Mouse (Mus musculus) liver (tissue): ENCODE measurements at regions not wholly inside any gene's neighbourhood (a gene's known extent, or its start where the extent isn't known, plus 50 kb on each side); places are given as distances from the start of the nearest gene placed in this dataset.
A peak's percentile ranks its signal among the peaks of the same experiment; 100 is the strongest.

ENCODE experiments used
- DNase-seq: peaks from one replicate; pipeline ENCODE4 v3.0.0-alpha.2; 2020; ENCODE audit warnings: mixed read lengths

DNA sequence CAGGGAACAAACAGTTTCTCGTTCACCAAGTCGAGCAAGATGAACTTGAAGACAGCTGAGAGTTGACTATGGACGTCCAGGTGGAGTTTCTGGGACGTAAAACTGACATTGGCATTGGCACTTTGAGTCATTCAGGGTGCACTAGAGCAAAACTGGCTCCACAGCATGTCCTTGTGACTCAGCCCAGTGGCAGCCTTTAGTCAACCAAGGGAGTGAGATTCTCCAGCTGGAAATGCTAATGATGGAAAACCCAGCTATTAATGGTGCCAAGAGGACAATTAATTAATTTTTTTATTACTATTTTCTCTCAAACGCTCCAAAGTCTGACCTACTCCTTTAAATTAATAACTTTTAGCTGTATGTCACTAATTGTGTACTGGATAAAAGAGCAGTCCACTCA, 195.0 kb upstream of the Prdm1 start:
- no peak for DNase-seq

DNA sequence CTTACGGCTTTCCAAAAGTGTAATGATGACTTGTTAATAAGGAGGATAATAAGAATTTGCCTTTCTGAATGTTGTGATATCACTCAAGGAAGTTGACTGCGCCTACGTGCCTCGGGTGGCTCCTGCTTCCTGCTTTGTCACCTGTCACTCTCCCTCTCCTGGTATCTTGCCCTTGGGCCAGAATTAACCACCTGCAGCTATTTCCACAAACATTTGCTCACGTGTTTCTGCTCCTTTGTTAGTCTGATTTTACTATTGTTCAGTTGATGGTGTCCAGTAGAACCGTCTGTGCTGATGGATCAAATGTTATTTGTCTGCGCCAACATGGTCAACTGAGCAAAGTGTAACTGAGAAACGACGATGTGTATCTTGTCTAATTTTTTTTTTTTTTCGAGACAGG, 193.4 kb upstream of the Prdm1 start:
- DNase-seq, result no peak

DNA sequence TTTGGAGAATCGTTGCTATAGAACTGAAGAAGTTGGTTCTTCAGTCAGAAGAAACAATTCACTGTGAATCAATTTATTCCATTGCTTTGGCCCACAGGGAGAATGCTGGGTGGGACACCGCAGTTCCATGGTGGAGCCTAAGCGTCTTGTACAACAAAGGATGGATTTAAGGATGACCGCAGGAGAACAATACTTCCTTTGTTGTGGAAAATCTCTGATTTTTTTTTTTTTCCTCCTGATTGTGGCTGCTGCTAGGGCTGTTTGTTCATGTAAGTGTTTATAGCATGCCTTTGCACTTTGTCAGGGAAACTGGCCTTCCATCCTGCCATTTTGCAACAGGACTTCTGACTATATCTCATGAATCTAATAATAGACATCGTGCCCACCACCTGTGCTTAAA, 188.3 kb upstream of the Prdm1 start:
- no peak for DNase-seq

DNA sequence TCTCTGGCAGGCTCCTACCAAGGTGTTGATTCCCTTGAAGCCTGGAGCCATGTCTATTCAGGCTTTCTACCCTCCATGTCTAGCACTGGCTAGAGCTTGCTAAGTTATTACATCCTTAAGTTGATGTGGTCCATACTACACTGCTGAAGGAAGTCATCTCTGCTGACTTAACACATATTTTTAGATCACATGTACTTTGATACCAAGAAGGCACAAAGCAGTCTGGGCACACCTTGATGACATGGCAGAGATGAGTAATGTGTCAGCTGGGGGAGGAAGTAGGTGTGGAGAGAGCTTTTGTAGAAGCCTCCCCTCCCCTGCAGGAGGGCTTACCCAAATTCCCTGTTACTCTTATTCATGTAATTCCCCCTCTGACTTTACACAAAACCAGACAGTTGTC, 187.6 kb upstream of the Prdm1 start:
- DNase-seq, result no peak

DNA sequence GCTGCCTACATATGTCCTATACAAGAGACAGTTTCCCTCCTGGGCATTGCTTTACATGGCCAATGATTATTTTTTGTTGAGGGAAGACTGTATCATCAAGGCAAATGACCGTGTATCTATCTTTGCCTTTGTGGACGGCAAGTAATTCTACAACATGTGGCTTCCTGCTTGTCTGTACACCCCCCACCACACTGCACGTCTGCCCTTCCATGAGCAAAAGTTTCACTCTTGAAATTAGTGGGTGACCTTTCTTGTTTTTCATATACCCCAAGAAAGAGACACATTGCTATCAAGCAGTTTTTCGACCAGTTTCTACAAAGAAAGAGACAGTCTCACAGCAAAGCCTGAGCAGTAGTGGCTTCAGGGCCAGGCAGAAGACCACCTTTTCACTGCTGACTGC, 180.5 kb upstream of the Prdm1 start:
- DNase-seq, result no peak

DNA sequence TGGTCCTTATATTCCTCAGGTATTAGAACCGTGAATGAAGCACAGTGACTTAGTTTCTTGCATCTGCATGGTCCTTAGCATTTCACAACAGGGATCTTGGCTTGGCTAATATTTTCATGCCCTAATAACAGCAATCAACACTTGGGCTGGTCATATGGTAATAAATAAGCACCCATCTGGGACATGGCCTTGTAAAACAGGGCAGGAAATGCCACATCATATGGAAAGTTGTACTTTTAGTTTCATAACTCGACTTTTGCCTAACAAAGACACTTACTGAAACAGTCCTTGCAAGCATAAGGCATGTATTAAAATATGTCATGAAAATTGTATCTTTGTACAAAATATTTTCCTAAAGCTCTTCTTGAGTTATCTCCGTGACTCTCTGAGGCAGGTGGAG, 175.8 kb upstream of the Prdm1 start:
- no peak for DNase-seq

DNA sequence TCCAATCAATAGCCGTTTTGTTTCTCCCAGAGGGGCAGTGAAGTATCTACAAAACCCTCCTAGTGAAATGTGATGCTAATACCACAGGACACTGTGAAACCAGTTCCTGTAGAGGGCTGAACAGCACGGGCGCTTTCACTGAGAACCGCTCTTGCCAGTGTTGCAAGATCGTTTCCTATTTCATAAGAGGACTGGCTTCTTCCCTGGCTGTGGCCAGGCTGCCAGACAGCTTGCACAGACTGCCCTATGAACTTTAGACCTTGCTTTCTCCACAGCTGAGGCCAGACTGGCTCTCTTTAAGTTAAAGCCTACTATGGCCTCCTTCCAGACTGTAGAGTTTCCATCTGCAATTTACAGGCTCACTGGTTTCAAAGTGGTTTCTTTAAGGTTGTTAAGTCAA, 173.8 kb upstream of the Prdm1 start:
- DNase-seq, result peak; percentile 45

DNA sequence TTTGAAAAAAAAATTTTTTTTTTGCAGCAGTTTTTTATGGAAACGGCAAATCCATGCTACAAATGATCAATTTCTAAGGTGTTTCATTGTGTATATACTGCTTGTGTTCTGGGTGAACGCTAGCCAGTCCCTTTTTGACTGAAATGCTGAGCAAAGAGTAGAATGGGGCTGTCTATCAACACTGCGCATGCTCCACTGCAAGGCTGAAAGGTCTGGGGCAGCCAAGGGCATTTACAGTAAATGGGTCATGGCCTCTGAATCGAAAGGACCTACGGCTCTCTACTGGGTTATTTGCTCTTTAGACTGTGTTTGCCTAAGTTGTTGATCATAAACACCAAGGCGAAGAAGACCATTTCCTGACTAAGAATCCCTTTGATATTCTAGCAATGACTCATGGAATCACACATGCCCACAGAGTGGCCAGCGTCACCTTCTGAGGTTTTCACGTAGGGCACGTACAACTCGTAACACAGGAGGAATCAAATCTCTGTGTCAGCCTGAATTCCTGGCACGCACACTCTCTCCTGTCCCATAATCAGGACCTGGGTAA, 171.8 kb upstream of the Prdm1 start:
- peak; percentile 28 for DNase-seq

DNA sequence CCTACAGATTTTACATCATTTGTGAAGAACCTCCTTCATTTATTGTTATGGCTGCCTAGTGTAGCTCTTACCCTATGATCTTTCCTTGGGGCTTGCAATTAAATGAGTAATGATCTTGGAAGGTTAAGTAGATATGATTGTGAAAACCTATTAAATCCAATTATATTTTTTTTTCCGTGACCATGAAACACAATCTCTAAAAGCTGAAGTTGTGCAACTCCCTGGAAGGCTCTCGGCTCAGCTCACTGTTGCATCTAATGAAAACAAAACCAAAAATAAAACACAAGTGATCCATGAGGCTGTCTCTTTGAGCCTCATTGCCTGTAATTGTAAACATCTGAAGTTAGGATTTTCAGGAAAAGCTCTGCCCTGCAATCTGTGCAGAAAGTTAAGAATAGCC, 169.7 kb upstream of the Prdm1 start:
- no peak for DNase-seq

DNA sequence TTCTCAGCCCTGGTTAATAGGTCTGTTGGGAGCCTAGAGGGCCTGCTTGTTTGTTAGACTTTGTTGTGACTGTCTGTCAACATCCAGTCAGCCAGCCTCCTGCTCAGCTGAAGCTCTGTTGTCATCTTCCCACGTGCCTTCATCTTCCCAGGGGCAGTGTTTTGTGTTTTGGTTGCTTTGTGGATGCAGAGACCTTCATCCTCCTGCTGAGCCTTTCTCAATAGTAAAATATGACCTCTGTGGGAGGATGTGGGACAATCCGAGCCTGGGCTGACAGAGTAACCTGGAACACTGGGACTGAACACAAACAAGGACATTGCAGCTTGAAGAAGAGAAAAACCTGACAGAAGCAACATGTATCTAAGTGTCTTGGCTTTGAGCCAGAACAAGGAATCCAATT, 168.7 kb upstream of the Prdm1 start:
- DNase-seq, result no peak

DNA sequence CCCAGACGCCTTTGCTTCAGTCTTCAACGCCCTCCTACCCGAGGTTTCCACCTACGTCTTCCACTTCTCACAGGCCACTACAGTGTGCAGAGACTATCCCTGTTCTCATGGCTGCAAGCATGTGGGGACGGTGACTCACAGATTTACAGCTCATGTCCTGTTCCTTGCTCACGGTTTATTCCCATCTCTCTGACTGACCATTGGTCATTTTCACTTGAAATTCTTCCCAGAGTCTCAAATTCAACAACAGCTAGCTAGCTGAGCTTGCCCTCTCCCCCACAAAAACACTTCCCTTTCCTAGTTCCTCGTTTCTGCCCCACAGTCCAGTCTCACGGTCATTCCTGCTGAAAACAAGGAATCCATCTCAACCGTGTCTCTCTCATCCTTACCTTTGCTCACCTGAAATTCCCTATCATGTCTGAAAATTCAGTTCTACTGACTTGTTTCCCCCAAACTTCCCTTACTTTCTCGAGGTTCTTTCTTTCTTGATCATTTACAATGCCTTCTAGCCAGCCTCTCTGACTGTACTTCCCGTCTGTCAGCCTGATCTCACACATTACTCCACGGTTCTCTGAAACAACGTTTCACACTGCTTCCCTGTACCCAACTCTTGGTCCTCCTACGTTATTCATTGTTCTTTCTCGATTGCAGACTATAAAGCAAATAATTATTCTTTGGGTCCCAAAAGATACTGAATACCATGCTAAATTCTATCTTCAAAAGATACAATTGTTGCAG, 163.5 kb upstream of the Prdm1 start:
- no peak for DNase-seq

DNA sequence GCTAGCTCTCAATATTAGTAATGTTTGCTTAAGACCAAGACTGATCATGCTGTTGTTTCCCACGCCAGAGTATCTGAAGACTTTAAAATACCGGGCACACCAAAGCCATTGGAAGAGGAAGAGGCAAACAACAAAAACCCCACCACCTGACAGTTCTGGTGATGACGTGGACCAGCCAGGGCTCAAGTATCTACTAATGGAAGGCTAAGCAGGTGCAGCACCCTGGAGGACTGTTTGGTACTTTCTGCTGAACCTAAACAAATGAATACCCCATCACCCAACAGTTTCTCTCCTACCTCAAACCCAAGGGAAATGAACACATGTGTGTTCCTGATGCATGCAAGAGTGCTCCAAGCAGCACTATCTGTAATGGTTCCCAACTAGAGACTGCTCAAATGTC, 160.3 kb upstream of the Prdm1 start:
- DNase-seq, result no peak

DNA sequence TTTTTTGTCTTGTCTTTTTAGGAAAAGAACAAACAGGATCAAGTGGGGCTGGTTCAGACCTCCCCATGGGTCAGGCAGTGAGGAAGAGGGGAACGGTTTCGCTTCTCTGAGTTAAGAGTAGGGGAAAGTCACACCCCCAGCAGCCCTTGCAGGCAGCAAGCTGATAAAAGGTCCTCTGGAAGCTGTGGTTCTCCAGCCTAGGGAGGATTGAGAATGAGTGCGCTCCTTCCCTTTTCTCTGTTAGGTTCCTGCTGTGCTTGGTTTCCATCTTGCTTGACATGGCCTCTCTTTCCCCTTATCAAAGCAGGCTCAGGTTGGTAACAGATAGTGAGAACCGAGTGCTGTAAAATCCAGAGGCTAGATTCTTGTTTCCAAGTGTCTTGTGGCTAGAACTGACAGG, 157.8 kb upstream of the Prdm1 start:
- DNase-seq, result peak; percentile 49

DNA sequence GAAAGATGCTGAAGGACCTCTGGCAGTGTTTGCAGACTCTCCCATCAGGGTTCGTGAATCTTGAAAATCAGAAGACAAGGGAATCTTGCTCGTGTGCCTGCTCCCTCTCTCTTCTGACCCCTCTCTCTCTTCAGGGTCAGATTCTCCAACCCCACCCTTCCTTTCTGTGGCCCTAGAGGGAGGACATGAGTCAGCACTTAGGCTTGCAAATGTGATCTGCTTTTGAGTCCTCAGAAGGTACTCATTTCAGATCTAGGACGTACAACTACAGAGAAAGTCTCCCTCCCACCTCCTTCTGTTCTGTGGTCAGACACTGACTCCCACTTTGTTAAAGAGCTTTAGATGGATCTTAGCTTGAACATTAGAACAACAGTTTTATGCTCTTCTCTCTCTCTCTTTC, 156.9 kb upstream of the Prdm1 start:
- DNase-seq, result no peak

DNA sequence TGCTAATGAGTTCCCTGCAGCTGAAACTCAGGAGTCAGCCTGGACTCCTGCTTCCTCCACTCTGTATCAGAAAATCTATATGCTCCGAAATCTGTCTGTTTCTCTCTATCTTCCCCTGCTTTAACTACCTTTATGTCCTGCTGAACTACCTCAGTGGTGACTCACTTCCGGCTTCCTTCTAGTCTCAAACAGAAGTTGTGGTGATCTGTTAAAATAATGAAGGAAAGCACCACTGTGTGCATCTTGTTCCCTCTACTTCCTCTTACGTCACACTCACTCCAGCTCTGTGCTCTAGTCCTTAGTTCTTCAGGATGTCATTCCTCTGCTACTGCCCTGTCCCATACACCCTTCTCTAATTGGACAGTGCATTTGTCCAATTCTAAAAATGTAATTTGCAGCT, 148.2 kb upstream of the Prdm1 start:
- DNase-seq, result no peak

DNA sequence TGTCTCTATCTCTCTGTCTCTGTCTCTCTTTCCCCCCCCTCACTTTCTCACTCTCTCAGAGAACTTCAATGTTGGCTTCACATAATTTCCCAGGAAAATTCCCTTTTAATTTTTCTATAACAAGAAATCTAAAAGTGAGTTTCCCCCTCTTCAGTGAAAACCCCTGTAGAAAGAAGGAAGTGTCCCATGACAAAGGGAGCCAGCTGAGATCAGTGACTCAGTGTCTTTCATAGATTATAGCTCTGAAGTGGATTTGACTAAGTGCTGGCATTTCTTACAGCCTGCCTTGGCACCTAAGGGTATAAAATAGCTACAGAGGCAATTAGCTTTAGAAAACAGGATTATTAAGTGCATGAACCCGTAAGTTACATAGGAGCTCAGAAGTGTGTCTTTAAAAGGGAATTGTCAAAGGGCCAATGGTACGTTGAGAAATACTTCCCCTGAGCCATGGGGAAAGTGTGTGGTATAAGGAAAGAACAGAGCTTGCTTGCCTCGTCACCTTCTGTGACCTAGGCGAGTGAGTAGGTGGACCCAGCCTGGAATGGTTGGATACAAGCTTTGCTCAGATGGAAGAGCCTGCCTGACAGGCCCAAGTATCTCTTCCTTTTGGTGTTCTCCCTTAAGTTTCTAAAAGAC, 137.3 kb upstream of the Prdm1 start:
- no peak for DNase-seq

DNA sequence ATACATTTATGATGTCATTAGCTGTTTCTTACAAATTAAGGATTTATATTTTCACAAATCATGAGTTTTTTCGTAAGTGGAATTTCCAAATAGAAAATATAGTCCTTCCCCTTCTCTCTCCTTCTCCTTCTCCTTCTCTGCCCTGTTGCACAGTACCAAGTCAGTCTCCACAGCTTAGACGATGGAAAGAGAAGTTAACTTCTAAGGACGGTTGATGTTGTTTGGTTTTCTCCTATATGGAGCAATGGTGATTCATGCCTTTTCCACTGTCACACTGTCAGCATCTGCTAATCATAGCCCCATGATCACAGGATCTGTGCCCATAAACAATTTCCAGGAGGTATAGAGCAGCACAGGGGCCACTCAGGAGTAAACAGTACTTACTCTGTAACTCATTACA, 131.2 kb upstream of the Prdm1 start:
- DNase-seq, result no peak

DNA sequence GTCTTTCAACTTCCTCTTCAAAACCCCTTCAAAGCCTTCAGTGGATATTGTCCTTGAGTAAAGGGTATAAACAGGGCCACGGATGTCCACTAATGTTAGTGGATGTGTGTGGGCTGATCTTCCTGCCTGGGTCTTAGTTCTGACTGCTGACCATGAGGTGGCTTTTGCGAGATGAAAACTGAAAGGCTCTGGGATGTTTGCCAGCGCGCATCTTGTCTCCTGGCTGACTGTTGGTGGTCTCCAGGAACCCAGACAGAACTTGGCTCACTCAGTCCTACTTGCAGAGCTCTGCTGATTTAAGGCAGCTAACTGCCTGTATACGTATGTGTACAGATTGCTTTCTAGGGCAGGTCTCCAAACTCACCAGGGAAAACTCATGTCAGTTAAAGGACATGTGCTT, 125.5 kb upstream of the Prdm1 start:
- no peak for DNase-seq

DNA sequence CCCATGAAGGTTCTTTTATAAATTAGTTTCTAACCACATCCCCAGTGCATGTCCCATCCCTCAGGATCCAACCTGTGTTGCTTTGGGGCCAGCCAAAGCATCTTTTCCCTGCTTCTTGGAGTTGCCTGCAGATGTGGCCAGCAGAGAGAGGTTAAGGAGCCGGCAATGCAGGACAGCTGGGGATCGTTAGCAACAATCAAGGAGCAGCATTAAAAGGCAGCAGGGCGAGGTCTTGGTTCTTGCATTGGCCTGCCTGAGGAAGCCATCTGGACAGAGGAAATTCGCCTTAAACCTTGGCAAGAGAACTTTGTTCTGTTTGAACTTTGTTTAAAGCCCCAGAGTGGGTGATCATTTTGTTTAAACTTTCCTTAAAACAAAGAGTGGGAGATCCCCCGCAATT, 118.7 kb upstream of the Prdm1 start:
- DNase-seq, result no peak

DNA sequence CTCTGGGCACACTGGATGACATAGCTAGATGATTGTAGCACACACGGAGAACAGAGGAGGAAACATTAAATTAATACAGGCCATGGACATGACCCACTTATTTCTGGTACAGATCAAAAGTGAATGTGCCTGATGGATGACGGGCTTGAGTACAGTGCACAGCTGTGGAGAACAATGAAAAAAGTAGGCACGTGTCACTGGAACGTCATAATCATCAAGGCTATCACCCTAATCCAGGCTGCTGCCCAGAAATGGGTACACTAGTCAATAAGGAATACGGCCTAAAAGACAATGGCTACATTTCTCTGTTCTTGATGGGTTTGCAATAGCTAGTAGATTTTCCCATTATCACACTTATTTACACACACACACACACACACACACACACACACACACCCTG, 118.3 kb upstream of the Prdm1 start:
- DNase-seq, result no peak

DNA sequence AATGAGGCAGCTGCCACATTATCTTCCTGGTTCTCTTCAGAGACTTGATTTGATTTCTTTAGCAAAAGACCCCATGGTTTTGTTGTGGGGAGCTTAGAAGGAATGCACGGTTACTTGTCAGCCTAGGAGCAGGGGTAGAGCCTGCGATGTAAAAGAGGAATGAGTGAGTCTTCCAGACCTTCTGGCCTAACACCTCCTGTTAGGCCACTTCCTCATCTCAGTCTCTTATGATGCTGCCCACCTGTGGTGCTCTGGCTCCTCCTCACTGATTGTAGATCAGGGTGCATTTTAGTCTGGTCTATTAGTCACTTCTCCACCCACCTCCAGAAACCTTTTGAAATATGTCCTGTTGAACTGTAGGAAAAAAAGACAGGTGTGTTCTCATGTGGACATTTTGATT, 113.3 kb upstream of the Prdm1 start:
- no peak for DNase-seq

DNA sequence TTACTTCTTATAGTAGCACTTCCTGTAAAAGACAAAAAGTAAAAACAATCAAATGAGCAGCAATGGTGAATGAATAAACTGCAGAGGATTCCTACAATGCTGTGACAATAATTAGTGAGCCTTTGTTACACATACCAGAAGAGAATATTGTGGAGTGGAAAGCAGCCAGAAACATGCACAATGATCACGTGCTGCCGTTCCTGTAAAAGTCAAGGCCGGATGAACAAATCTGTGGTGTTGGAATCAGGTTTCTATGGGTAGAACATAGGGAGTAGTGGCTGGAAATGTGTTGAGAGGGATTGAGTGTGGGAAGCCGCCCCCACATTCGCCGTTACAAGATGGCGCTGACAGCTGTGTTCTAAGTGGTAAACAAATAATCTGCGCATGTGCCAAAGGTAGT, 112.3 kb upstream of the Prdm1 start:
- no peak for DNase-seq

DNA sequence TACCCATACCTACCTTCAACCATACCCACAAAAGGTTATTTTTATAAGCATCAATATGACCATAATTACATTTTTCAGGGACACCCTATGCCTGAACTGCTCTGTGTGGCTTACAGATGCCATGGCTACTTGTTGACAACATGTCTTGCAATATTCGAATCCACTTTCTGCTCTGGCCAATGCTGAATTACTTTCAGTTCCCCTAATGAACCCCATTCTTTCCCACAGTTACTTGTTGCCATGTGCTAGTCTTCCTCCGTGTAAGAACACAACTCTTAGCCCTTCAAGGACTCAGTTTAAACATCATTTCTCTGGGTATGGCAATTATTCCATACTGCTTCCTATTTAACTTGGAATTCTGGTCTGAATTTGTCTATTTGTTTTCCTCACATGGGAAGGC, 110.4 kb upstream of the Prdm1 start:
- DNase-seq, result no peak

DNA sequence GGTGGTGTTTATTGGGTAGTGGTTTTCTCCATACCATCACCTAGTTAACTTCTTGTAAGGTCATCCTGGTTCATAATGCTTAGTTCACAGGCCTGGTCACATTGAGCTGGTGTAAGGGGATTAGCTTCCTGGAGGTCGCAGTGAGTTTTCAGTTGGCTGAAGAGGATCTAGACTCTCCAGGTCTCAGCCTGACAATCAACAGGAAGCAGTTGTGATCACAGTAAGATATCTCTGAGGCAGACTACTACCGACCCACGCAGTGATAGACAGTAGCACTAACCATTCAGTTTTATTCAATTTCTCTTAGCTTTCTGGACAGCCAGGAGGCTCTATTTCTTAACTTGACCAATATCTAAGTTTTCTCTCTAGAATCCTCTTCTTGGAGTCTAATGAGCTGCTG, 108.5 kb upstream of the Prdm1 start:
- no peak for DNase-seq

DNA sequence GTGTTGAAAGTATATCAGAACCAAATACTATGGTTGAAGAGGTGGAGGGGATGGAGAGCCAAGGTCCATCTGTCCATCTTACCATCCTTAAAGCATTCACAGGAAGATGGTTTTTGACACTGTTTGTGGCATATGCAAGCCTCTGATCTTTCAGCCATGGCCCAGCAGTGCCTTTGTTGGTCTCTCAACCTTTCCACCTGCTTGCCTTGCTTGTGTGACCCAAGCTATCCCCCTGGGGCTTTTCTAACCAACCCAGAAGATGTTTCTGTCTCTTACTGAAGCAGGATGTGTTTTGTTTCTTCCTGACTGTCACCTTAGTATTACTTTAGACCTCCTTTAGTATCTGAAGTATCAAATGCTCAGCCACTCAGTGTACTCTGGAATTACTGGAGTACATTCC, 107.8 kb upstream of the Prdm1 start:
- DNase-seq, result no peak
